Mouse (Mus musculus) heart, postnatal 0 days (tissue): Measurements from ENCODE around the gene Plpp4.

Experiments
- CTCF ChIP-seq: IDR thresholded peaks from 2 replicates; pipeline ENCODE4 v1.5.1; 2016; ENCODE audit warnings: antibody characterized with exemption, control low read depth, low read depth
- EP300 ChIP-seq: IDR thresholded peaks from 2 replicates; pipeline ENCODE4 v1.6.1; 2016; ENCODE audit warnings: antibody characterized with exemption, low read depth

DNA sequence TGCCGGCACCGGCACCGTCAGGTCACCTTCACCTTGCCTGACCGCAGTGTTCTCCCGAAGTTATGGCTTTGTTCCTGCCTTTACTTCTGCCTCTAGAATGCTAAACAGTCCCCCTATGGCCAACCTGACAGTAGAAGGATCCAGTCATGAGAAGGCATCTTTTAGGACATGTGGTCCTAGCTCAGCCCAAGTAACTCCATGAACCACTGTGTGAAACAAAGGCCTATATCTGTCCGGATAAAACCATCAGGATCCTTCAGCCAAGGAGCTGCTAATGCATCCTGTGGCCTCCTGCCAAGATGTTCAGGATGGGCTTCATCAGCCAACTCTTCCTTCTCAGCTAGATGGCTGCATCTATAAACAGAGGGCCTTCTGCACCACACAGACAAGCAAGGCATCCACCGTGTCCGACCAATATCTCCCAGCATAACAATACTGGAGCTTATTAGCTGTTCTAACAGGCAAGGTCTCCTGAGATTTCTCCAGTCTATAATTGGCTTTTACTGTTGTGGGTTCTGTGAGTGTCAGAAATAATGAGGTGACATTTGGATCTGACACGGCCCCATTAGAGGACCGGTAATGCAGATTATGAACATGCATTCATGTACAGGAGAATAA is 40.8 kb upstream of the Plpp4 start:
- no peak for TF ChIP-seq CTCF
- no peak for TF ChIP-seq EP300
